Mouse (Mus musculus) adrenal gland, postnatal 4 days (tissue): Measurements from ENCODE around the gene Ubxn11. TPM values are rescaled to one million over a fixed set of nuclear protein-coding genes. Genes with fewer than 3 reads are reported as not detected.
"Not testable (repeated sequence)": the region's sequence is repeated elsewhere in the genome, so short reads cannot be mapped to it uniquely, and the experiment has no call there.

Experiments
- DNase-seq, 2 experiments: peaks; one replicate each; pipeline ENCODE4 v3.0.0; 2021 to 2022; ENCODE audit warnings: low spot score in 2 of 2, mixed read lengths in 2 of 2
- total RNA-seq, 2 experiments: library from RNA; stranded (reverse); gene quantifications; 2 replicates each; pipeline ENCODE4 v1.2.3; 2021

The Ubxn11 gene
- total RNA-seq, 2 experiments from 2014 or later = 9.4 to 13.4 TPM

DNA sequence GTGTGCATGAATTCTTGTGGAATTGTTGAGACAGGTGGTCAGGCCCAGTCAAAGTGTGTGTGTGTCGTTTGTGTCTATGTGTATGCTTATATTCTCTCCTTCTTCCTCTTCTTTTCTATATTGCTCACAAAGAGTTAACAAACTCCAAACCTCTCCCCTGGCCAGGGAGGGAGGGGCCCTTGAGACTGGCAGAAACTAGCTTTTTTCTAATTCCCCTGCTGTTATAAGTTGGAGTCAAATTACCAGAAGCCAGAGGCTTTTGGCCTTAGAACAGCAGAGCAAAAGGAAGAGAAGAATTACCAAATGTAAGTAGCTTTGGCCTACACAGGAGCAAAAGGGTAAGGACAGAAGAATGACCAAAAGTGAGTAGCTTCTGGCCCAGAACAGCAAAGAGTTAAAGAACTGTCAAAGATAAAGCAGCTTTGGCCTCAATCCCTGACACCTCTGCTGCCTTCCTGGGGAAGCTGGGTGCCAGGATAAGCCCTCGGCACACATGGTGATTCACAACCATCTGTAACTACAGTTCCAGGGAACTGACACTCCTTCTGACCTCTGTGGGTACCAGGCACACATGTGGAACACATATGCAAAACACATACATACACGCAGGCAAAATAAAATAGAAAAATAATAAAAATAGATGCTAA lies 34.0 kb downstream of the Ubxn11 start:
- DNase-seq = no peak

DNA sequence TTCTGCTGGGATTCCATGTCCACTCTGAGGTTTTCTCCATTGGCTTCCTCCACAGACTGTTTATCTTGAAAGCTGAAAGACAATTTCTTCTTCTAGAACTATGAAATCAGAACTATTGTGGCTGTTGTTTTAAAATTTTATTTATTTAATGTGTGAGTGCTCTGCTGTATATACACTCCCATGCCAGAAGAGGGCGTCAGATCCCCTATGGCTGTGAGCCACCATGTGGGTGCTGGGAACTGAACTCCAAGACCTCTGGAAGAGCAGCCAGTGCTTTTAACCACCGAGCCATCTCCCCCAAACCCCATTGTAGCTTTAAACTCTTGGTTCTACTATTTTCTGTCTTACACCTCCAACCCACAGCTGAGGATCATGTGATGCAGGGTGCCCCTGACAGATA lies 36.5 kb downstream of the Ubxn11 start:
- no peak for DNase-seq

DNA sequence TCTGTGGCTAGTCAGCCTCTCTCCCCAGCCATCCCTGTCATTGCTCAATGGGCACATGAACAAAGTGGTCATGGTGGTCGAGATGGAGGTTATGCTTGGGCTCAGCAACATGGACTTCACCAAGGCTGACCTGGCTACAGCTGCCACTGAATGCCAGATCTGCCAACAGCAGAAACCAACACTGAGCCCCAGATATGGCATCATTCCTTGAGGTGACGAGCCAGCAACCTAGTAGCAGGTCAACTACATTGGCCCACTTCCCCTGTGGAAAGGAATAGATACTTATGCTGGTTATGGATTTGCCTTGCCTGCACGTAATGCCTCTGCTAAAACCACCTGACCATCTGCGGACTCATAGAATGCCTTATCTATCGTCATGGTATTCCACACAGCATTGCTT lies 41.9 kb downstream of the Ubxn11 start:
- DNase-seq = not testable (repeated sequence)

DNA sequence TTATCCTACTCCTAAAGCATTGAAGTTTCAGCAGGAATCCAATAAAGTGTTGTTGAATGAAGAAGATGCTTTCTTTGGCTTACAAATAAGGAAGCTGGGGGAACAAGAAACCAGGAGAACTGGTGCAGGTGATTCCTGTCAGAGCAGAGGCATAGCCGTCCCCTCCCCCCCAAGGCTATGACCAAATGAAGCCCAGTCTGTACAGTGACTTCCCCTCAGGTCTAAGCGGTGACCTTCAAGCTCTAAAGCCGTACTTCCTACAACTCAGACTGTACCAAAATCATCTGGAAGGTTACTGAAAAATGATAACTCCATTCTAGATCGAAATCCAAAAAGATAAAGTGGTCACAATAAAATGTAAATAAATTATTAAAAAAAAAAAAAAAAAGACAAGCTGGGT lies 47.0 kb downstream of the Ubxn11 start:
- DNase-seq = no peak

DNA sequence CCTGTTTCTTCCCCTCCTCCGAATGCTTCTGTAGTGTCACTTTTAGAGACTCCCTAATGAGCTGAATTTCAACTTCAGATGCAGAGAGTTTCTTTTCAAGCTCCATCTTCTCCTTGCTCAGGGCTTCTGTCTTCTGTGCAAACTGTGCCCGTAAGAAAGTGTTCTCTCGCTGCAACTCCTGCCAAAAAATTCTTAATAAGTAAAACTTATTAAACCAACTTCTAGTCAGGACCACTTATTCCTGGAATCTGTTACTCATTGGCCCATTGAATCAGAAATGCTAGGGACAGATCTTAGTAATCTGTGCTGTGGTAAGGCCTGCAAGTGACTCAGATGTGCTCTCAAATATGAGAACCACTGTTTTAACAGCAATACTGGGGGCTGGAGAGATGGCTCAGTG lies 49.7 kb downstream of the Ubxn11 start:
- no peak for DNase-seq

DNA sequence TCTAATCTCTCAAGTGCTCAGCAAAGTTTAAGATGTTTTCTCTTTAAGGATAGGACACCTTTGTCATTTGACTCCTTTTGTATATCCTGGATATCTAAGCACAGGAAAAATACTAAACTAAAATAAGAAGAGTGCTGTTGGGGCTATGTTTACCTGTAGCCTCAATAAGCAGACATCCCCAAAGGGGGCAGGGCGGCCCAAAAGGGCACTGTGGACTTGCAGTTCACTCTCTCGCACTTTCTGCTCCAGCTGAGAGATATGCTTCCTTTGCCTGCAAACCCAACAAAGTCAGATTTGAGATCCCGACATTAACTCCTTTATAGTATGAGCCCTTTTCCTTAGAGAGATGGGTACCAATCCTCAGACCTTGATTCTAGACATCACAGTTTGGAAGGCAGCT lies 51.3 kb downstream of the Ubxn11 start:
- no peak for DNase-seq

DNA sequence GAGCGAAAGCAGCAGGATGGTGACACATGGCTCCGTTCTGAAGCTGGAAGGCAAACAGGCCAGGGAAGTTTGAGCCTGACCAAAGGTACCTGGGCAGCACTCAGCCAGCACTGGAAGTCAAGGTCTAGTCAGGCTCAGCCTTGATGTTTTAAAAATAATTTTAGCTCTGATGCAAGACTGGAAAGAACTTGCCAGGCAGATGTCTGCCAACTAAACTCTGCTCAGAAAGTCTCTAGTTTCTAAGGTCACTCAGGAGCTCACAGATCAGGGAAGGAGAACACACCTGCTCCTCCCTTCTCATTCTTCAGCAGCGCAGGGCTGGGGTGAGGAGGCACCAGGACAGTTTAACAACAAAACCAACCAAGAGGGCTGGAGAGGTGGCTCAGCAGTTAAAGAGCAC lies 52.0 kb downstream of the Ubxn11 start:
- DNase-seq = no peak

DNA sequence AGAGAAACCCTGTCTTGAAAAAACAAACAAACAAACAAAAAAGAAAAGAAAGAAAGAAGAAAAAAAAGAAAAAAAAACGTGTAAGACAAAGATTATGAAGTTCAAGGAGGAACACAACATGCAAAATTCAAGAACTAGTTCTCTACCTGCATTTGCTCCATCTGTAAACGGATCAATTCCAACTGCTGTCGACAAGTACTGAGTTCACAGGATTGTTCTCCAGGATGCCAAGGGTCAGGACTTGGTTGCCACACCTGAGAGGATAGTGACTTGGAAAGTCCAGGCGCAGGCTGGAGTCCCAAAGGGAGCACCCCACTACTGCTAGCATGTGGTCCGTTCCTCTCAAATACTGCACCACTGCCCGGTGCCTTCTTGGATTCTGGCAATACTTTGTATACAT lies 53.2 kb downstream of the Ubxn11 start:
- DNase-seq = no peak

DNA sequence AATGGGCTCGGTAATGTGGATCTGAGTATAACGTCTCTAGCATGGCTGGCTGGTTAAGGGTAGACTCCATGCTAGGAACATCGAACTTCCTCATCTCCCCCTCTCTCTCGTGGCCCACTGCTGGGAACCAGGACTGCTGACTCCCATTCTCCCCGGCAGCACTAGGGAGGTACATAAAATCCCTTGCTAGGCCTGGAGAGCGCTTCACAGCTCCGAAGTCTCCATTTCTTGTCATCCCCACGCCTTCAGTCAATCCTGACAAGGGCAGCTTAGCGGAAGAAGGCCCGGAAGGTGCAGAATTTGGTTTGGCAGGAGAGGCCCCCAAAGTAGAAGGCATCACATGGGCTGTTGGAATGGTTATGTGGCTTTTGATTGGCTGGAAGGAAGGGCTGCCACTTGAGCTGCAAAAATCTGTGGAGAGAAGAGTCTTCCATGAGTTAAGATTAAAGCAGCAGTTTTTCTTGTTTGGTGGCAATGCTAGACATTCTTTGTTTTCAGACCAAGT lies 53.6 kb downstream of the Ubxn11 start:
- DNase-seq = no peak

DNA sequence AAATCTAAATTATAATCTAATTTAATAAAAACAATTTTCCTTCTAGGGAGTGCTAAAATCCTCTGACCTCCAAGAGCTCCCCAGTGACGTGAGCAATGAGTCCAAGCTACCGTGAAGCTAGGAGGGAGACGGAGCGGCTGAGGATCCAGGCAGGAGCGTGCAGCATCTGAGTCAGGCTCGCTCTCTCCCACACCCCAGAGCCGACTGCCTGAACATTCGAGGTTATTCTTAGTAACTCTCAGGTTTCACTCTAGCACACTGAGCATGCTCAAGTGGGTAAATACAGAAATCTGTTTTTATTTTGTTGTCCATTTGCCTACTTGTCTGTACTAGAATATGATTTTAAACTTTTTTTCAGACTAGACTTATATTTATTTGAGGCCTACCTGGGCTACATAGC lies 54.4 kb downstream of the Ubxn11 start:
- no peak for DNase-seq

DNA sequence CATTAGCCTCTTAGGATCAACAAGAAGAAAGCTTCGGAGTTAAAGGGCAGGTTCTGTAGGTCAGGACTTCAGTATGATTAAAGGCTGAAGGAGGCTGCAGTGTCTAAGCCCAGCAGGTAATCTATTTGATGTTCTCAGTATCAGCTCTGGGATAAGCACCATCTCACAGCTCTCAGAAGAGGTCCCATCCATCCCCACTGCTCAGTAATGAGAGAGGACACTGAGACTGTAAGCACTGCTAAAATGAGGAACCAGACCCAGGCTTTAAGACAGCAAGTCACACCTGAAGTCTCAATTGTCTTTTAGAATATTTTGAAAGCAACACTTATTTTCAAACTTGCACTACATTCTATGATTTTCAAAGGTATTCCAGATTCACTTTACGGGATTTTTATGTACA lies 55.2 kb downstream of the Ubxn11 start:
- no peak for DNase-seq

DNA sequence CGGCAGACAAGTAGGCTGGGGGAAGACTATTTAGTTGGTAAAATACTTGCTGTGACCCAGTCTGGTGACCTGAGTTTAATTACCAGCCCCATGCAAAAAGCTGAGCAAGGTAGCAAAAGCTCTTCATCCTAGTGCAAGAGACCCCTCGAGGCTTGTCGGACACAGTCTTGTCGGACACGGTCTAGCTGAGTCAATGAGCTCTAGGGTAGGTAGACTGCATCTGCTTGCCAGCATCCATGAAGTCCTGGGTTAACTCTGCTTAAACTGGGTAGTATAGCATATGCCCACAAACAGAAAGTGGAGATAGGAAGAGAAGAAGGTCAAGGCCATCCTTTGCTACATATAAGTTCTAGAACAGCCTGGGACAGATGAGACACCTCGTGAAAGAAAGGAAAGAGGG lies 56.4 kb downstream of the Ubxn11 start:
- DNase-seq = no peak

DNA sequence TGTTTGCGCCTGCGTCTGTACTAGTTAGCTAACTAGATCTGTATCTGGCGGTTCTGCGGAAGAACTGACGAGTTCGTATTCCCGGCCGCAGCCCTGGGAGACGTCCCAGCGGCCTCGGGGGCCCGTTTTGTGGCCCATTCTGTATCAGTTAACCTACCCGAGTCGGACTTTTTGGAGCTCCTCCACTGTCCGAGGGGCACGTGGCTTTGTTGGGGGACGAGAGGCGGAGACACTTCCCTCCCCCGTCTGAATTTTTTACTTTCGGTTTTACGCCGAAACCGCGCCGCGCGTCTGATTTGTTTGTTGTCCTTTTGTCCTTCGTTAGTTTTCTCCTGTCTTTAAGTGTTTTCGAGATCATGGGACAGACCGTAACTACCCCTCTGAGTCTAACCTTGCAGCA lies 57.7 kb downstream of the Ubxn11 start:
- DNase-seq = not testable (repeated sequence)

DNA sequence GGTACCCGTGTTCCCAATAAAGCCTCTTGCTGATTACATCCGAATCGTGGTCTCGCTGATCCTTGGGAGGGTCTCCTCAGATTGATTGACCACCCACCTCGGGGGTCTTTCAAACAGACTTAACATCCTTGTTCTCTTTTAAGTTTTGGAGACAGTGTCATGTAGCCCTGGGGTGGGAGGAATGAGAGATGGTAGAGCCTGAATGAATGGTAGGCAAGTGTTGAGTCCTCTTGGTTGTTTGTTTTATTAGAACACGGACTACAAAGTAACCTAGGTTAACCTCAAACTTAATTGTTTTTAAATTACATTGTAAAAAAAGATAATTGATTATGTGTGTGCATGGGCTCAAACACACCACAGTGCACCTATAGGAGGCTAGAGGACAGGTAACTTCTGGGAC lies 62.2 kb downstream of the Ubxn11 start:
- DNase-seq = no peak

DNA sequence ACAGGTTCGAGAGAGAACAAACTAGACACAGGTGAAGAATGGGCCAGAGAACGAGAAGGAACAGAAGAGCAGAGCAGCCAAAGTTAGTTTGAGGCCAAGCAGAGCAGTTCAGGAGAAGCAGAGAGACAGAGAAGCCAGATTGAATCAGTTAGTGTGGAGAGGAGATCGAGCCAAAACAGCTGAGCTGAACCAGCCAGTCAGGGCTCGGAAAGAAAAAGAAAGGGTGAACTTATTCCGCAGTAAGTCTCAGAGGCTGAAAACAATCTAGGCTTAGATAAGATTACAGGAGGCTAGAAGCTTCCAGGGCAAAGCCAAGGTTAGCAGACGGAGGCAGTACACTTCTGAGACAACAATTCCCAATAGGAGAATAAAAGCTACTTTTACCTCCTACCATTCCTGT lies 62.7 kb downstream of the Ubxn11 start:
- DNase-seq = no peak

DNA sequence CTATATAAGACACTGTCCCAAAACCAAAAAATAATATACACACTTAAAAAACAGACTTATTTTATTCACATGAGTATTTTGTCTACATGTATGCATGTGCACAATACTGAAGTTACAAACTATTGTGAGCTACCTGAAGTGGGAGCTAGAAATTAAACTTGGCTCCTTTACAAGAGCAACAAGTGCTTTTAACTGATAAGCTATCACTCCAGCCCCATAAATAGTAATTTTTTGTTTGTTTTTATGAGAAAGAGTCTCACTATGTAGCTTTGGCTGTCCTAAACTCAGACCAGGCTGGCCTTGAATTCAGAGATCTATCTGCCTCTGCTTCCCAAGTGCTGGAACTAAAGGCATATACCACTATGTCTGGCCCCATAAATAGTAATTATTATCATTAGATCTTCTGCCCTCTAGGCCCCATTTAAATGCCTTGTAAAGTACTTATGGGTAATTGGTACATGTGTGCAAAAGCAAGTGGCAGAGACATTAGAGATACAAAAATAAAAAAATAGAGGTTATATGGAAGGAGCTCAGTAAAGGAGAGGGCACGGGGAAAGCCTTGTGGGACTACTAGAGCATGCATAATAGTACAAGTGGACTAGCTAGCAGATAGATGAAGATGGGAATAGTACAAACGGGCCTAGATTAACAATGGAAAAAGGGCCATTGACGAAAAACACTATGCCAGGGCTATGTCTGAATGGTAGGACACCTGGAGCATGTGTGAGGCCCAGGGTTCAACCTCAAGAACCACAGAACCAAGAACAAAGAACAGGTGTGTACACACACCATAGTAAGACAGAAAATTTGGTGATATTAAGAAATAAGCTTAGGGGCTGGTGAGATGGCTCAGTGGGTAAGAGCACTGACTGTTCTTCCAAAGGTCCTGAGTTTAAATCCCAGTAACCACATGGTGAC lies 63.4 kb downstream of the Ubxn11 start:
- no peak for DNase-seq

DNA sequence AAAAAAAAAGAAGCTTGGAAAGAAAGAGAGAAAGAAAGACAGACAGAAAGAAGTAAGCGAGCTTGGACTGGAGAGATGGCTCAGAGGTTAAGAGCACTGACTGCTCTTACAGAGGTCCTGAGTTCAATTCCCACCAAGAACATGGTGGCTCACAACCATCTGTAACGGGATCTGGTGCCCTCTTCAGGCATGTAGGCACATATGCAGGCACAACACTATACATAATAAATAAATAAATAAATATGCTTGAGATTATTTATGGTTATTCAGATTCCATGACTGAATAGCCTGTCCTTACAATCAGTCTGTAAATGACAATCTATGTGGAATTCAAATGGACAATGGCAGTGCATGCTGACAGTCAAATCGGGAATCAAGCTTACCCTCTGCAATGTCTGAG lies 64.5 kb downstream of the Ubxn11 start:
- no peak for DNase-seq

DNA sequence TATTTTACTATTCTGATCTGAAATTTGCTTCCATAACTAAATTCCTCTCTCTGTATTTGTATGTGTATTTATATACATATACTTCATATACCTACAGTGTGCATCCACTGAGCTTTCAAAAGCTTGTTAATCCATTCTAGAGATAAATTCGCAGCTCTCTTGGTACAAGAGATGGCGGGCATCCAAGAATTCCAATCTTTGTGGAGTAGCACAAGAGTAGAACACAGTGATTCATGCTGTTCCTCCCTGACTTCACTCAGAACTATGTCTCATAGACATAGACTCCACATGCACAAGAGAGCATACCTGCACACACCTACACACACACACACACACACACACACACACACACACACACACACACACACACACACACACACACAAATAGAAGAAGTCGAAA lies 70.0 kb downstream of the Ubxn11 start:
- DNase-seq = no peak
